Mouse (Mus musculus) adipocyte (in vitro differentiated cells): ENCODE measurements at regions not wholly inside any gene's neighbourhood (a gene's known extent, or its start where the extent isn't known, plus 50 kb on each side); places are given as distances from the start of the nearest gene placed in this dataset.
A peak's percentile ranks its signal among the peaks of the same experiment; 100 is the strongest.

Experiments
- DNase-seq: peaks from one replicate; pipeline ENCODE4 v3.0.0-alpha.2; 2016; ENCODE audit warnings: low spot score

DNA sequence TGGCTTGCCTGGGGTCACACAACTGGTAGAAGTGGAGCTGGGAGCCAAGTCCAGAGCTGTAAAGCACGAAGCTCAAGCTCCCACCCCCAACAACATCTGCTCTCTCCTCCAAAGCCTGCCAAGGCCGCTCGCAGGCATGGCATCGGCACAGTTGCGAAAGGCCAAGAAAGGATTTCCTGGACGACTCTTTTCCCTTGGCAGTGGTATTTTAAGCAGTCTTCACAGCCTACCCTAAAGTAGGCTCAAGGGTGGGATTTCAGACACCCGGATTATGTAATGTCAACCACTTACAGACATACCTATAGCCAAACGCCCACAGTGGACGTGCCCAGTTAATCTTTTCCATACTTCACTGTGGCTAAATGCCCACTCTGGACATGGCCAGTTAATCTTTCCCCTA lies 162.6 kb downstream of the Inhbb start:
- DNase-seq = peak; percentile 91

DNA sequence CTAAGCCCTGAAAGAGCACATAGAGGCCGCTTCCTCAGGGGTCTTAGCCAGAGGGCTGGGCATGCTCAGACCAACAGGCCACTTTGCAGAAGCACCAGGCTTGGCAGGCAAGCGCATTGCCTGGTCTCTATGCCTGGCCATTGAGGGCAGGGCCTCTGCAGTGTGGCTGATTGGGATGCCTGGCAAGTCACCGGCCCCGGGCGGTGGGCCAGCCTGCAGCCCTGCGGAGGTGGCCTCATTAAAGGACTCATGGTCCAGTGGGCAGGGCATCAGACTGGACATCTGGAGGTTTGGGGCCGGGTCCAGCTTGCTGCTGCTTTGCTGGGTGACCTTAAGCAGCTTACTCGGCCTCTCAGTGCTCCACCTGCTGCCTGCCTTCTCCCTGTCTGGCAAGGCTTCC lies 165.3 kb downstream of the Inhbb start:
- DNase-seq = peak; percentile 68

DNA sequence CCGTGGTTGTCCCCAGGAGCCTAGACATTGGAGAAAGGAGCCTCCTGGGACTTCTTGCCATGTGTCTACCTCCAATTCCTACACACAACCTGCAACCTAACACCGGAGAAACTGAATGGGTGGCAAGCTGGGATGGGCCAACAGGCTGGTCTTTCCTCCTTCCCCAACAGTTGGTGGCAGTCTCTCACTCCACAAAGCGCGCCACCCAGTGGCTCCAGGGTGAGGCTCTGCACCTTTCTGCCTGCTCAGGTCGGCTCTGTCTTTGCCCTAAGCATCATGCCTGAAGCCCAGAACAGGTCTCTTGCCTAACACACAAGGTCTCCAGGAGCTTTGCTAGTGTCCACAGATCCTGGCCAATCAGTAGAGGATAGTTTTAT lies 166.0 kb downstream of the Inhbb start:
- DNase-seq = peak; percentile 18

DNA sequence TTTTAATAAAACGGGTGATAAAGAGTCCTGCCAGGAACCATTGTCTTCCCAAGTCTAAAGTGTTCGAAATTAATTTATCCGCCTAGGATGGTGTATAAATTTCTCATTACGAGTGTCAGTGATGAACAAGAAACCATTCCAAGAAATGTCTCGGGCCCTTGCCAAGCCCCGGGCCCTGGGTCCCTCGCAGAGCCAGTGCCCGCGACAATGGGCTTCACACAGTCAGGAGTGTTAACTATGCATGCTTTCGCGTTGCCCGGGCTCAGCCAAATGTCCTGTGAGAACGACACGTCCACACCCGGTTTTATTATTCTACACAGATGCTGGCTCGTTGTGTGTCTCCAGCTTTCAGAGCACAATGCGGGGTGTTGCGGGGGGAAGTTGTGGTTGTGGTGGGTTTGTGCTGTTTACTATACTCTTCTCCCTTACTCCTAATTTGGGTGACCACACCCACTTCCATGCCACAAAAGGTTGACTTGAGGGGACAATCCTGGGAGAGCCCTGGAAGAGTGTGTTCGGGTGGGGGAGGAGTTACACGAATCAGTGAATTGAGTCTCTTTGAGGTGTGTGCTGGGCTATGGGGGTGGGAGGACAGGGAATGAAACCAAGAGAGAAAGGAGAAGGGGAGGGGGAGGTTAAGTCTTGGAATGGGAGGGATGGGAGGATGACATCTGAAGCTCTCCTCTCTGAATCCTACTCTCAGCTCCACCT lies 166.5 kb downstream of the Inhbb start:
- DNase-seq = no peak

DNA sequence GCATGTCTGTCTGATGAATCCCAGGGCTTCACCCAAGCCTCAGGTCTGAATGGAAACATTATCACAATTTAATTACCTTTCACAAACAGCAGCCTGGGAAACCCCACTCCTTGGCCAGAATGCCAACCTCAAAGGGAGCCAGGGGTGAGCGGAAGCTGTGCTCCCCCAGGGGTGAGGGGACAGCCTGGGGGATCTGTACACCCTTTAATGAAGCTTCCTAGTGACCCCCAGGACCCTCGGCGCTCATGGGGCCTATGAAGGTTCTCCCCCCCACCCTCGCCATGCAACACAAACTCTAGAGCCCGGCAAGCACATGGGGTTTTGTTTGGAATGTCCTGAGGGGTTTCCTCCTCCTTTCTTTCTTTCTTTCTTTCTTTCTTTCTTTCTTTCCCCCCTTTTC lies 167.1 kb downstream of the Inhbb start:
- no peak for DNase-seq

DNA sequence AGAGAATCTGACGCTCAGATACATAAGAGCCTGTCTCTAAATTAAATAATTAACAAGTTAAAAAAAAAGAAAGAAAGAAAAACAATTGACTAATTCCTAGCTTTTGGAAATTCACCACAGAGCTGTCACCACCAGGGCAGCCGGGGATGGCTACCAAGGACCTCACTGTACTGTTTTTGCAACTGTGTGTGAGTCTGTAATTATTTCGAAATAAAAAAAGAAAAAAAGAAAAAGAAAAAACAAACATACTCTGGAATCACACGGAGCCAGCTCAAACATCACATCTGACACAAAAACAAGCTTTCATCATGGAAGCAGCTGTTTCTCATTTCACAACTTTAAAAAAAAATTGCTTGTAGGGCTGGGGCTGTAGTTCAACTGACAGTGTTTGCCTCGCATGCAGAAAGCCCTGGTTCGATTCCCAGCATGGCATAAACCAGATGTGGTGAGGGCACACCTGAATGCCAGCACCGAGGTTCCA lies 168.6 kb downstream of the Inhbb start:
- peak; percentile 88 for DNase-seq

DNA sequence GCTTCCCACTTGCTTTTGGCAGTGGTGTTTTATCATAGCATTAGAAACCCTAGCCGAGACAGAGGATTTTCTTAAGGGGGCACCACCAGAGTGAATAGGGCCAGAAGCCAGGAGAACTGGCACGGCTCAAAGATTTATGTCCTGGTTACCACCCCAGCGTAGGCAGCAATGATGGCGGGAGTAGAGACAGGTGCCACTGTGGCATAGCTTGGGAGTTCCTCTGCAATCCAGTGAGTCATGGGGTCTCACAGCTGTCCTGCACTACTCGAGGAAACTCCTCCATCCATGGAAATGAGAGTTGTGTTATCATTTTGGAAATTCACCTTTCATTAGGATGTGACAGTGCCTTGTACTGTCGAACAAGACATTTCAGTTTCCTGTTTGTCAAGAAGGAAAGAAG lies 169.6 kb downstream of the Inhbb start:
- DNase-seq = no peak

DNA sequence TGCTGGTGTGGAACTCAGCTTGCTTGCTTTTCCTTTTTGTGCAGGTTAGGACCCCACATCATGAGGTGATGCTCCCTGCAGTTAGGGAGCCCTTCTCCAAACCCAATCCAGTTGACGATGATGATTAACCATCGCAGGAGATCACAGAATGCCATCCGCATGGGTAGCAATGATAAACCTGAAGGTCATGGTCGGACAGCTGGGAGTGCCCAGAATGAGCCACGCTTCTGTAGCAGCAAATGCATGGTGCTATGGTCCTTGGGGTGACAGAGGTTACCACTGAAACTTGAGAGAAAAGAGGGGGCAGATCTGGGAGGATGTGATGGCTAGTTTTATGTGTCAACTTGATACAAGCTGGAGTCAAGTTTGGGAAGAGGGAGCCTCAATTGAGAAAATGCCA lies 170.3 kb downstream of the Inhbb start:
- no peak for DNase-seq

DNA sequence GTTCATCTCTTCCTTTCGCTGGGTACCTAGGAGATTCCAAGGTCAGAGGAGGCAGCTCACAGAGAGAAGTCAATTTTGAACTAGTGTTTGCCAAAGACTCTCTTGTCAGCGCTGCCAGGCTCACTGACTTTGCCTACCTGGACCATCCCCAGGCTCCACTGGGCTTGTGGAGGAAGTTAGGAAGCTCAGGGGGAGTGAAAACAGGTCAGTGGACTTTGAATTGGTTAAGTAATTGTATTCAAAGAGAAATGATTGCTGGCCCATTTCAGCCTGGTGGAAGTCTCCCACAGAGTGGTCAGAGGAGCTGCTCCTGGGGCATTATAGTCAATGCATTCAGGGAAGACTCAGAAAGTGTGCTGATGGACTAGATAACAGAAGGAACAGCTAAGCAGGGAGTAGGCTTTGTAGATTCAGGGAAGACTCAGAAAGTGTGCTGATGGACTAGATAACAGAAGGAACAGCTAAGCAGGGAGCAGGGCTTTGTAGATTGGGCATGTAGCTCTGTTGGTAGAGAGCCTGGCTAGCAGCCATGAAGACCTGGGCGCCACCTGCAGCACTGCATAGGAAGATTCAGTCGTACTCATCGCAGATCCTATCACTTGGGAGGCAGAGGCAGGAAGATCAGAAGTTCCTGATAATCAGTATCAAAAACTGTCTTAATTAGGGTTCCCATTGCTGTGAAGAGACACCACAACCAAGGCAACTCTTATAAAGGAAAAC lies 173.1 kb downstream of the Inhbb start:
- no peak for DNase-seq

DNA sequence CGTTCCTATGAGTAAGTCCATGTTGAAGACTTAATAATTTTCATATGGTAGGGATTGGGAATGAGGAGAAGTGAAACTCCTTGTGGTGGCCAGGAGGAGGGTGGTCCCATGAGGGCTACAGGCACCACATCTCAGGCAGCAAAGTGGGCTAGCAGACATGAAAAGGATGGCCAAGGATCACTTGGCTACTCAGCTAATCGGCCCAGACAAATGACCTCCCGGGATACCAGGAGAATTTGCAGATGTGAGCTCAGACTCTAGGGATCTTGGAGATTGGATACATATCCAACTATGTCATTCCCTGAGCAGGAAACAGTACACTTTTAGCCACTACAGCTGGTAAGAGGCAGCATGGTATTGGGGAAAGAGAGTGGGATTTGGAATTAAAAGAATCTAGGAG lies 174.9 kb downstream of the Inhbb start:
- DNase-seq = no peak

DNA sequence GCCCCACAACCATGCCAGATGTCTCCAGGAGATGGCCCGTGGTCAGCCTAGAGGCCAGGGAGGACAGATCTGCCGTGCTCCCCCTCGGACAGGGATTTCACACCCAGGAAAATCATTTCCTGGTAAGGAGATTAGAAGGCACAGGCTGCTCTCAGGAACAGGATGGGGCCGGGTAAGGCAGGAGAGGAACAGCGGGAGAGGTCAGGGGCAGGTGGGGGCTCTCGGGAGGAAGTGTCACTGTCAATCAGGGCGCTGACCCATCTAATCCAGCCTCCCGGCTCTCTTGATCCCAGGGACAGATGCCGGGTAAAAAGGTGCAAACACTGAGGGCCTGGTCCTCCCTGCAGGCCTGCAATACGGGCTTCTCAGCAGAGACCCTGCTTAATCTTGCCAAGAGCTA lies 183.6 kb downstream of the Inhbb start:
- DNase-seq = no peak

DNA sequence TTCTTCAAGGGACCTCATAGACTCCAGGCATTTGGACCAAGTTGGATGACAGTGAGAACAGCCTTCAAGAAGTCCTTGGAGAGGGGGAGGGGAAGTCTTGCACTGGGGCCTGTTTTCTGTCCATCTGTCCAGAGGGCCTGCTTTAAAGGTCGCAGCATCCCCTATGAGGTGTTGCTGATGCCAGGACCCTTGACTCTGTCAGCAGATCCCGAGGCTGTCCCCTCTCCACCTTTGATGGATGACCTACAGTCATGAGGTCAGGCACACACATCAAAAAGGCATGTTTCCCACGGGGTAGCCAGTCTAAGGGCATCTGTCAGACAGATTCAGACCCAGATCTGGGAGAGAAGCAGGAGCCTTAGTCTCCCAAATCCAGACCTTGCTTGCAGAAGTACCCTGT lies 183.4 kb upstream of the Gli2 start:
- DNase-seq = no peak

DNA sequence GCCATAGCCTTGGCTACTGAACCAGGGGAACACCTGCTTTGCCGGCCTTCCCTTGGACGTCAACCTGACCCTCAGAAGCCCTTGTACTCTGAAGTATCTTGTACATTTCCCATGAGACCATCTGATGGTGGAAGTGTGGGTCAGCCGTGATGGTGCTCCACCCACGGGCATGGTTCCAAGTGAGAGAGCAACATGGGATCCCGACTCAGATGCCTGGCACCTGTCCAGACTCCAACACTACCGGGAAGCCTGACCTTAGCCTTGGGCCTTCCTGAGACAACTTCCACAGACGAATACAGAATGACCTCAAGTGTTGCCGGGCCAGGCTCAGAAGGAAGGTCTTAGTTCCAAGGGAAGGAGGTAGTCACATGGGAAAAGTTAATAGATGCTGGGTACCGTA lies 181.0 kb upstream of the Gli2 start:
- DNase-seq = no peak

DNA sequence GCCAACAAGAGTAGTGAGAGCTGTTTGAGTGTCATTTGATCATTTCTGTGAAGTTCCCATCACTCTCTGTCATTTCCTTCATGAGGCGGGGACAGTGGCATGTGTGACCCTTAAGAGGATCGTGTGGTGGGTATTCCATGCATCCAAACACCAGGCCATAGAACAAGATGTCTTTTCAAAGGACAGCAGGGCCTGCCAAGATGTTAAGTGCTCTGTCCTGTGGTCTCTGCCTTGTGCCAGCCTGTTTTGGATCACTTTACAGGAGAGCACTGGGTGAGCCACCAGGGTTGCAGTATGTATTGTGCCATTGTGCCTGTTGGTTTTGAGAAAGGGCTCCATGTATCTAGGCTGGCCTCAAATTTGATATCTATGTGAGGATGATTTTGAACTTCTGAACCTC lies 173.6 kb upstream of the Gli2 start:
- DNase-seq = no peak

DNA sequence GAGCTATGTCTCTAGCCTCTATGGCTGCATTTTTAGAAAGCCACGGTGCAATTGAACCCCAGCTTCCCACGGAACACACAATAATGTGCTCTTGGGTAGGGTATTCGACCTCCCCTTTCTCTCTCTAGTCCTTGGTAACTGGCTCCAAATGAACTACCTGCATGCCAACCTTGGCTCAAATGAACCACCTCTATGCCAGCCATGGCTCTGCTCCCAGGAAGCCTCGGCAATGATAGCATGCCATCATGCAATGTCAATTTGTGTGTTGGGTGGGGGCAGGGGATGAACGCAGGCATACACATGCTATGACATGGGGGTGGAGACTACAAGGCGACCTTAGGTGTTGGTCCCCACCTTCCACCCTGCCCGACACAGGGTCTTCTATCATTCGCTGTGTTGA lies 170.5 kb upstream of the Gli2 start:
- no peak for DNase-seq

DNA sequence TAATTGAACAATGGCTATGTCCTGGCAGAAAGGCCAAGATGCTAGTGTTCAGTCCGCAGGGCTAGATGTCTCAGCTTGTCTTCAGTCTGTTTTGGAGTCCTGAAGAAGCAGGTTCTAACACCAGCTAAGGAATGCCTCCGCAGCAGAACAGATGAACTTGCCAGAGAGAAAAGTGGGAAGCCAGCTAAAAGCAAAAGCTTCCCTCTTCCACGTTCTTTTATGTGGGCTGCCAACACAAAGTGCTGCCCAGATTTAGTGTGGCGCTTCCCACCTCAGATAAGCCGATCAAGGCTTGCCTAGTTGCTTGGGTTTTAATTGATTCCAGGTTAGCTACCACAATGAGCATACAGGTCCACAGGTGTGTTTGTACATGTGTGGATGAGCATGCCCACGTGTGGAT lies 168.5 kb upstream of the Gli2 start:
- no peak for DNase-seq

DNA sequence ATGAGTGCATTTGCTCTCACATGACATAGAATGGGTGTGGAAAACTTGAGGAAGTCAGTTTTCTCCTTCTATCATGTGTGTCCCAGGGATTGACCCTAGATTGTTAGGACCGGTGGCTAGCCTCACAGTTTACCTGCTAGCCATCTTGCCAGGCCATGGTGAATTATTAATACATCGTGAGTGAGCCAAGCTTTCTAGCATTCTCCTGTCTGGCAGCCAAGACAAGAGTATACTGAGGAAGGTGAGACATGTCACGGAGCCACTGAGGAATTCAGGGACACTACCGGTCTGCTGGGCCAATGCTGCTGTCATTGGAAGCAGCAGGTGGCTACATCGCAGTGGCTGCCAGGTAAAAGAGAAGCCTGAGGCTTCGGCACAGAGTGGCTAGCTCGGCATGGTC lies 167.6 kb upstream of the Gli2 start:
- no peak for DNase-seq

DNA sequence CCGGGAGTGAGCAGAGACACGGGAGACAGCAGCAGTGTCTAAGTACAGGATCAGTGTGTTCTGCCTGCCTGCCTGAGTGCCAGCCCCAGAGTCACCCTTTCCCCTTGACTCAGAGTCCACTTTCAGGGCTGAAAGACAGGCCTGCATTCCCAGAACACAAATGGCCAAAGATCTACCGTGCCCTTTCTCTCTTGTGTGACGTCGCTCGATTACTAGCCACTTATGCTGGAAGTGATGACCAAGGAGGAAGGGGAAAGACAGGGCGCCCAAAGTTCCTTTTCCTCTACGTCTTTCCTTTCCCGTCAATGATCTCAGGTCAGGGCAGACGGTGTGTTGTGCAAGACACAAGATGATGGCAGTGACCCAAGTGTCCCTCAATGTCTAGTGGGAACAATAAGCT lies 166.4 kb upstream of the Gli2 start:
- DNase-seq = peak; percentile 53

DNA sequence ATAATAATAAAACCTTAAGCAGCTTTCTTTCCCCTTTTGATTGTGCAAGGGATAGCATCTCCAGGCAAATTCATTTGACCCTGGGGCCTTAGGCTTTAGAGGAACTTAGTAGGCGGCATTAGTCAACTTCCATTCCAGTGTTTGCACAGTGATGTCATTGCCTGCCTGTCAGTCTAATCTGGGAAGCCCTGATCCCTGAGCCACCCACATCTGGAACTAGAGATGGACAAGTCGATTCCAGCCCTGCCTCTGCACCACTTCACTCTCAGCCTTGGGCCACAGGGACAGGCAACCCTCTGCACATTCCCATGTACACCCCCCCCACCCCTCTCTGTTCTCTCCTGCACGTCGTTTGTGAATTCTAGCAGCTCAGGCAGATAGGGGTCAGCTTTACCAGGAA lies 164.0 kb upstream of the Gli2 start:
- peak; percentile 47 for DNase-seq

DNA sequence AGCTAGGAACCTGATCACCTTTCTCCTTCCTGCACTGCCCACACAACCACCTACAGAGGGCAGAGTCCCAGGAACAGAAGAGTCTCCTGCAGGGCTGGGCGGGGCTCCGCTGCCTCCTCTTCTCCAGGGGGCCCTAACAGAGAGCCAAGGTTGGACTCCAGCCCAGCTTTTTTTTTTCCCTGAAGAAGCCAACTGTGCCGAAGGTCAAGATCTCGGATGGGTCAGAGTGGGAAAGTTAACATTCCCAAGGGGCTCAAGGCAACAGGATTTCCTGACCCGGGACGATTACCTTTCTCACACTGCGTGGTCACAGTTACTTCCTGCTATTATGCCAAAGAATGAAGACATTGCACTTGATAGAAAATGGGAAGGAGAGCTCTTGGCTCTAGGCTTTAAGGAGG lies 156.2 kb upstream of the Gli2 start:
- DNase-seq = no peak

DNA sequence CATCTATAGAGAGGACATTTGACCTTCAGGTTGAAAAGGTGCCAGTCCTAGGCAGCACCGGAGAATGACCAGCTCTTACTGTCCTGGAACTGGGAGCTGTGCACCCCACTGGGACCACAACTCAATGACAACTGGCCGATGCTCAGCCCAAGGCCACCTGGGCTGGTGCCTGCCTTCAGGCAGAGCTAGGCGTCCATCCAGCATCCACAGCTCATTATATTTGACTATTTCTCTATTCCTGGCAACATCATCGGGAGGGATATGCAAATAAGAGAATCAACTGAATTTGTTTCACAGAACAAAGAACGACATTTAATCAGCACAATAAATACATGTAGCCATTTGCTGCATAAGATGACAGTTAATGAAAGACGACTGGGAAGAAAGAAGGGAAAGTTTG lies 149.0 kb upstream of the Gli2 start:
- no peak for DNase-seq

DNA sequence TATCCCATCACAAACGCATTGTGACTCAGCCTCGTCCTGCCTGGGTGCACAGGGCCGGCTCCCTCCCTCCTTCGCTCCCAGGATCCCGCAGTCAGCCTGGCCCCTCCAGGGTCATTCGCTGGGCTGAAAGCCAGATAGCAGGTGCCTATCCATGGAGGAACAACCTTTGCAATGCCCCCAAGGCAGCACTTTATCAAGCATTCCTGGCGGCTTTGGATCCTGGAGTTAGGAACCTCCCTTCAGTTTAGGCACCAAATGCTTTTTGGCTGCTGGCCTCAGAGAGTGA lies 143.9 kb upstream of the Gli2 start:
- DNase-seq = no peak

DNA sequence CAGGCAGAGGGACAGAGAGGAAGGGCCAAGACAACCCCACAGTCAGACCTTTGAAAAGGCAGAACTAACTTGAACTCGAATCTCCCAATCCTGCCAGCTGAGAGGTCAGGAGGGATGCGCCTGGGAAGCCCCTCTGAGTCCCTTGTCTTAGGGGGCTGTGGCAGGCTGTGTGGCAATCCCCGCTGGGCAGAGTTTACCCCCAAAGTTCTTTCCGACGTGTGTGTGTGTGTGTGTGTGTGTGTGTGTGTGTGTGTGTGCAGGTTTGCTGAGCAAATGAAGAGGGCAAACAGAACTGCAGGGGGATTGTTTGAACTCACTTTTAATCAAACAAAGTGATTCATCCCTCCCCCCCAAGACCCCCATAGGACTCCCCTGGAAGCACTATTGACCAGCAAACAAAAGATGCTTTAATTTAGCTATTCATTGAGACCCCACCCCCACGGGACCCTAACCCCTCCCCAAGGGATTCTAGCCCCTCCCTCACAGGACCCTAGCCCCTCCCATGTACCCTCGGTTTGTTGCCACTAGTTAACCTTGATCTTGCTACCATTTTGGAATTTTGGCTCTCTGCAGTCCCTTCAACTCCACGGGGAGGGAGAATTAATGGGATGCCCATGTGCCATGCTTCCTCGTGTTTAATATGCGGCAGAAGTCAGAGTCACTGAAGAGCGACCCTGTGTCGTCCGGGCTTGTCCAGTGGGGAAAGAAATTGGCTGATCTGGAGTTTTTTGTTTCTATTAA lies 143.4 kb upstream of the Gli2 start:
- no peak for DNase-seq

DNA sequence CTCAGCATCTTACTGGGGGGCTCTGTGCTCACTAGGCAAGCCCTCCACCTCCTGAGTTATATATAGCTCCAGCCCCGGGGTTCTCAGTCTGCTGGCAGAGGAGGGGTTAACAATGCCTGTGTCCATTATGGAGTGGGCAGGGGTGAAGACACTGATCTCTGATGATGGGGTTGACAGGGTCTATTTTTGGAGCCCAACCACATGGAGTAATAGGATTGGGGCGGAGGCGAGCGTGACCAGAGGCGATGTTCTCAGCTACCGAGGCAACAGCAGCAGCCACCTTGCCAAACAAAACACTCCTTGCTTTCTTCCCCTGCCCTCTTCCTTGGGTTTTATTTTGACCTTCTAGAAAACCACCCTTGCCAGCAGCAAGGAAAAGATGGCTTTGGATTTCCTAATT lies 141.1 kb upstream of the Gli2 start:
- DNase-seq = peak; percentile 75
